Mouse (Mus musculus): ENCODE results near the gene Slc50a1. TPM values are rescaled to one million over a fixed set of nuclear protein-coding genes. Genes with fewer than 3 reads are reported as not detected.

Slc50a1 gene
- total and polyA plus RNA-seq, 2 experiments from 2014 or later = 33.7 to 50.7 TPM

DNA sequence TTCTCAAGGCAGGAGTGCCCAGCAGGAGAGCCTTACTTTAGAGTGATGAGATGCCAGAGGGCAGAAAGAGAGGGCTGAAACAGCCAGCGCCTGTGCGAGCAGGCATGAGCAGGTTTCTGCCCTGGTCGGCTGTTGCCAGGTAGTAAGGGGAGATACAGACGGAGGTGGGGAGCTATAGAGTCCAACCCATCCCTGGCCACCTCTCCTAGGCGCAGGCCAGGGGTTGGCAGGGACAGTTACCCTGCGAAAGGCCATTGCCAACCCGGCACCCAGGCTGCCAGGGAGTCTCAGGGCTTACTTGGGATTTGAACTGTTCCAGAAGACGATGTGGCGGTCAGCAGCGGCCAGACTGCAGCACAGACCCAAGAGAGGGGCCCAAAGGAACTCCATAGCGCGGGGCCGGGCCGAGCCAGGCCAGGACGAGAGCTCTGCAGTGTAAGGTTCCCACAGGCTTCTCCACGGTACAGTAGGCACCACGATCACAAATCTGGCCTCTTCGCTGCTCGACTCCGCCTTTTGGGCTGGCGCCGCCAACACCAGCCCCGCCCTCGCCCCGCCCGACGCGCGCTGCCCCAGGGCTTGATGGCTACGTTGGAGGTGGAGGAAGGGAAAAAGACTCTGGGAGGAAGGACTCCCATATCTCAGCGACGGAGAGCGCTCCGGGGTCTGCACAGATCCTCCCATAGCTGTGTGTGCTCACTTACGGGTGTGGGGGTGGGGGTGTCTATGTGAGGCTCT is 9.0 kb upstream of the Slc50a1 start:
- Histone ChIP-seq H3K27ac (ENCODE audit: low read depth) (peak overlapping the region; percentile 94), H3K4me2 (ENCODE audit: low read depth, low read length) (peak overlapping the region; percentile 92), H3K9me3 (replicated peaks; ENCODE audit: control insufficient read depth, low read length) (no peaks in the 10 kb centered on the region), H3K9ac (replicated peaks; ENCODE audit: low read depth, low read length) (peak overlapping the region; percentile 87), H3K4me3 (ENCODE audit: low read depth, low read length) (peak overlapping the region; percentile 78), H3K36me3 (replicated peaks; ENCODE audit: control insufficient read depth, insufficient read depth, low read length) (peaks cover 15% of the 10 kb centered on the region), H3K4me1 (ENCODE audit: control insufficient read depth, insufficient read depth) (peaks cover 23% of the 10 kb centered on the region), H3K27me3 (ENCODE audit: control insufficient read depth, insufficient read depth, low read length) (no peaks in the 10 kb centered on the region)
- TF ChIP-seq CTCF (IDR thresholded peaks at IDR 0.05; ENCODE audit: low read depth) (no peak), EP300 (IDR thresholded peaks at IDR 0.05; ENCODE audit: low read depth) (no peak)
- WGBS = 1% methylated on average over 35 of the region's 35 CpGs
- ATAC-seq (ENCODE audit: insufficient read depth, low read depth) = peak; percentile 77
- peak; percentile 89 for DNase-seq (ENCODE audit: low spot score)

GRCm38 (mm10) chr3:89278643-89279042 is 8.3 kb upstream of the Slc50a1 start:
- Histone ChIP-seq H3K9ac (replicated peaks; ENCODE audit: low read depth, low read length) (peak overlapping the region; percentile 87), H3K27me3 (ENCODE audit: control insufficient read depth, insufficient read depth, low read length) (no peaks in the 10 kb centered on the region), H3K4me2 (ENCODE audit: low read depth, low read length) (peak overlapping the region; percentile 92), H3K27ac (ENCODE audit: low read depth) (peak overlapping the region; percentile 94), H3K4me3 (ENCODE audit: low read depth, low read length) (peak overlapping the region; percentile 78), H3K4me1 (ENCODE audit: control insufficient read depth, insufficient read depth) (peaks cover 23% of the 10 kb centered on the region), H3K9me3 (replicated peaks; ENCODE audit: control insufficient read depth, low read length) (no peaks in the 10 kb centered on the region), H3K36me3 (replicated peaks; ENCODE audit: control insufficient read depth, insufficient read depth, low read length) (peaks cover 15% of the 10 kb centered on the region)
- 18% methylated on average over 8 of the region's 8 CpGs for WGBS
- DNase-seq (ENCODE audit: low spot score) (no peak), ATAC-seq (ENCODE audit: insufficient read depth, low read depth) (no peak)
- TF ChIP-seq CTCF (IDR thresholded peaks at IDR 0.05; ENCODE audit: low read depth) (no peak), EP300 (IDR thresholded peaks at IDR 0.05; ENCODE audit: low read depth) (no peak)

- H3K9me3 ChIP-seq (replicated peaks; ENCODE audit: control insufficient read depth, low read length) = no peaks in the 10 kb centered on the region
- H3K4me2 ChIP-seq (ENCODE audit: low read depth, low read length) = peak overlapping the region; percentile 92
- WGBS = 38% methylated on average over 7 of the region's 7 CpGs
- peaks cover 20% of the 10 kb centered on the region for H3K36me3 ChIP-seq (replicated peaks; ENCODE audit: control insufficient read depth, insufficient read depth, low read length)
- peak overlapping the region; percentile 94 for H3K27ac ChIP-seq (ENCODE audit: low read depth)
- H3K27me3 ChIP-seq (ENCODE audit: control insufficient read depth, insufficient read depth, low read length) = no peaks in the 10 kb centered on the region
- TF ChIP-seq EP300 (IDR thresholded peaks at IDR 0.05; ENCODE audit: low read depth) = peak; percentile 94
- no peak for TF ChIP-seq CTCF (IDR thresholded peaks at IDR 0.05; ENCODE audit: low read depth)
- DNase-seq (ENCODE audit: low spot score) (peak; percentile 63), ATAC-seq (ENCODE audit: insufficient read depth, low read depth) (peak; percentile 42)
- H3K4me3 ChIP-seq (ENCODE audit: low read depth, low read length) = peak overlapping the region; percentile 78
- H3K4me1 ChIP-seq (ENCODE audit: control insufficient read depth, insufficient read depth) = peaks cover 23% of the 10 kb centered on the region
- peak overlapping the region; percentile 87 for H3K9ac ChIP-seq (replicated peaks; ENCODE audit: low read depth, low read length)
Measured at GRCm38 (mm10) chr3:89278107-89278506, 7.7 kb upstream of the Slc50a1 start.

- peaks cover 23% of the 10 kb centered on the region for H3K4me1 ChIP-seq (ENCODE audit: control insufficient read depth, insufficient read depth)
- peak overlapping the region; percentile 87 for H3K9ac ChIP-seq (replicated peaks; ENCODE audit: low read depth, low read length)
- no peaks in the 10 kb centered on the region for H3K9me3 ChIP-seq (replicated peaks; ENCODE audit: control insufficient read depth, low read length)
- H3K27ac ChIP-seq (ENCODE audit: low read depth) = peak overlapping the region; percentile 94
- no peaks in the 10 kb centered on the region for H3K27me3 ChIP-seq (ENCODE audit: control insufficient read depth, insufficient read depth, low read length)
- 18% methylated on average over 14 of the region's 14 CpGs for WGBS
- H3K4me3 ChIP-seq (ENCODE audit: low read depth, low read length) = peak overlapping the region; percentile 78
- DNase-seq (ENCODE audit: low spot score) (peak; percentile 71), ATAC-seq (ENCODE audit: insufficient read depth, low read depth) (peak; percentile 14; the same call in 1 of the 2 replicates)
- TF ChIP-seq EP300 (IDR thresholded peaks at IDR 0.05; ENCODE audit: low read depth) (no peak), CTCF (IDR thresholded peaks at IDR 0.05; ENCODE audit: low read depth) (no peak)
- peaks cover 25% of the 10 kb centered on the region for H3K36me3 ChIP-seq (replicated peaks; ENCODE audit: control insufficient read depth, insufficient read depth, low read length)
- H3K4me2 ChIP-seq (ENCODE audit: low read depth, low read length) = peak overlapping the region; percentile 92
Measured at GRCm38 (mm10) chr3:89277281-89278021, 7.1 kb upstream of the Slc50a1 start.

DNA sequence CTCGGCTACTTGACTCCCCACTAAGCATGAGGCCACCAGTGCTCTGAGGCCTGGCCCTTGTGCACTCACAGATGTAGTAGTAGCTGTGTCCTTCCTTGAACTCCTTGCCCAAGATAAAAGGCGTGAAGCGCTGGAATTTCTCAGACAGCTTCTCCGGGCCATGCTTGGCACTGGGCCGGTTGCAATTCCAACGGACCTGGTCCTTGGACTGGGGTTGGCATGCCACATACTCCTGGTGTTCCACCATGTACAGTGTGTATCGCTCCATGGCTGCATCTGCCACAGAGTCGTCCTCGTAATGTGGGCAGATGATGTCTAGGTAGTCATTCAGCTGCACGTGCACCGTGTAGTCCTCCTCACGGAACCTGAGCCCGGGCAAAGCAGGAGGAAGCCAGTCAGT is 5.7 kb upstream of the Slc50a1 start:
- TF ChIP-seq CTCF (IDR thresholded peaks at IDR 0.05; ENCODE audit: low read depth) (no peak), EP300 (IDR thresholded peaks at IDR 0.05; ENCODE audit: low read depth) (no peak)
- no peaks in the 10 kb centered on the region for H3K27me3 ChIP-seq (ENCODE audit: control insufficient read depth, insufficient read depth, low read length)
- peaks cover 23% of the 10 kb centered on the region for H3K4me1 ChIP-seq (ENCODE audit: control insufficient read depth, insufficient read depth)
- peaks cover 38% of the 10 kb centered on the region for H3K36me3 ChIP-seq (replicated peaks; ENCODE audit: control insufficient read depth, insufficient read depth, low read length)
- H3K27ac ChIP-seq (ENCODE audit: low read depth) = no peak overlapping the region
- ATAC-seq (ENCODE audit: insufficient read depth, low read depth) (no peak), DNase-seq (ENCODE audit: low spot score) (no peak)
- H3K4me3 ChIP-seq (ENCODE audit: low read depth, low read length) = no peak overlapping the region
- H3K4me2 ChIP-seq (ENCODE audit: low read depth, low read length) = no peak overlapping the region
- H3K9me3 ChIP-seq (replicated peaks; ENCODE audit: control insufficient read depth, low read length) = no peaks in the 10 kb centered on the region
- WGBS = 86% methylated on average over 13 of the region's 13 CpGs
- no peak overlapping the region for H3K9ac ChIP-seq (replicated peaks; ENCODE audit: low read depth, low read length)

Measured in heart, postnatal 0 days (tissue).